Mouse (Mus musculus) megakaryocyte, embryonic 14.5 days (primary cell): ENCODE results near the gene Lmna.

Experiments
- FLI1 ChIP-seq: IDR thresholded peaks from 2 replicates; pipeline ENCODE4 v1.6.1; 2012; ENCODE audit warnings: low read length, inconsistent platforms, mixed read lengths
- GATA1 ChIP-seq: IDR thresholded peaks from 3 replicates; pipeline ENCODE4 v1.6.1; 2012; ENCODE audit warnings: mixed read lengths, low read length, inconsistent platforms, borderline replicate concordance

DNA sequence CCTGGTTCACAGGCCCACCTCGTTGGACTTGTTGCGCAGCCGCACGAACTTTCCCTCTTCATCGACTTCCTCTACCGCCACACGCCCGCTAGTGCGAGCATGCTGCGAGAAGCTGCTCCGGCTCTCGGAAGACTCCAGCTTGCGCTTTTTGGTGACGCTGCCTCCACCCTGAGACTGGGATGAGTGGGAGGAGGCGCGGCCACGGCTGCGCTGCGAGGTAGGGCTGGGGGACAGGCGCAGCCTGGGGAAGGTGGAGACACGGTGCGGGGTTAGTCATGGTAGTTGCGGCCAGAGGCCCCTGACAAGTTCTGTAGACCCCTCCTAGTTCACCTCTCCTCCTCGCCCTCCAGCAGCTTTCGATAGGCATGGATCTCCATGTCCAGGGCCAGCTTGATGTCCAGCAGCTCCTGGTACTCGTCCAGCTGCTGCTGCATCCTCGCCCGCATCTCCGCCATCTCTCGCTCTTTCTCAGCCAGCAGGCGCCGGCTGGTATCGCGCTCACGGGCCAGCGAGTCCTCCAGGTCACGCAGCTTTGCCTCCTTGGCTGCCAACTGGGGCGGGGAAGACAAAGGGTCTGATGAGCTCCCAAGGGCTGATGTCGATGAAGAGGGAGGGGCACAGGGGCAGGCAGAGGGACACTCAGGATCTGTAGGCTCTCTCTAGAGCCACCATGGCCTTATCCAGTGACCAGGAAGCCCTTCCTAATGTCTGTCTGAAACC lies 25.0 kb downstream of the Lmna start:
- TF ChIP-seq GATA1 (no peak), FLI1 (no peak)
